Mouse (Mus musculus): ENCODE data around the gene Nktr.
A peak's percentile ranks its signal among the peaks of the same experiment; 100 is the strongest.

The Nktr gene

DNA sequence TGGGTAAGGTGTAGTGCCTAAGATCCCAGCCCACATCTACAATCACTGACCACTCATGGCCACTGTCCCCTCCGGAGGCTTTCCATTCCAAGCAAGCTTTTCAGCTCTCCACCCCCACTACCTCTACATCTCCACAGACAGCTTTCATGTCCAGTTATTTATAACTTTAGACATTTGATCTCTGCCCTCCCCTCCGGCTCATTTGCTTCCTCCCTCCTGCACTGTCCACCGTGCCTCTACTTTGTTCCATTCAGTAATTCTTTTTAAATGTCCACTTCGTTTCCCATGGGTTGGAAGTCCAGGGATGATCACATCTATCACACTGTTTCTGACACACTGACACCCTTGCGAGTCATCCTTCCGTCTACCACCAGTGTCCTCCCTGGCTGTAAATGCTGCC lies 11.2 kb upstream of the Nktr start:
- no peak for DNase-seq (ENCODE audit: low spot score)

GRCm38 (mm10) chr9:121708506-121709486 lies 10.2 kb upstream of the Nktr start:
- no peak for DNase-seq (ENCODE audit: low spot score)

GRCm38 (mm10) chr9:121709898-121710583 lies 8.9 kb upstream of the Nktr start, which contains the start of gene Ss18l2:
Gene Ss18l2 (plus strand): TSS chr9:121710329.
- DNase-seq (ENCODE audit: low spot score) = peak; percentile 99

DNA sequence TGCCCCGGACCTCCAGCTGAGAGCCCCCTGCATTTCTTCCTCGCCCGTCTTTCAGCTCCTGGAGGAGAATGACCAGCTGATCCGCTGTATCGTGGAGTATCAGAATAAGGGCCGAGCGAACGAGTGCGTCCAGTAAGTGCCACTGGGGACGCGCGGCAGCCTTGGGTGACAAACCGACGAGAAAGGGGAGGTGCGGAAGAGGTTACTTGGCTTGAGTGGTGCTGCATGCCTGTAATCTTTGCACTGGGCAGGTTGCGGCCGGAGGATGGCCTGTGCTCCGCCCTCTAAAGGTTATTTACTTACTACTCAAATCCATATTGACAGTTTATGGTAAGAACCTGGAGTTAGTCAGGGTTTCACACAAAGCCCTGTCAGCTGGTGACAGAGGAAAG lies 8.4 kb upstream of the Nktr start:
- peak; percentile 56 for DNase-seq (ENCODE audit: low spot score)

GRCm38 (mm10) chr9:121717048-121717447 lies 1.9 kb upstream of the Nktr start:
- no peak for DNase-seq (ENCODE audit: low spot score)

GRCm38 (mm10) chr9:121718070-121718705 lies 781 bp upstream of the Nktr start:
- DNase-seq (ENCODE audit: low spot score) = peak; percentile 24

DNA sequence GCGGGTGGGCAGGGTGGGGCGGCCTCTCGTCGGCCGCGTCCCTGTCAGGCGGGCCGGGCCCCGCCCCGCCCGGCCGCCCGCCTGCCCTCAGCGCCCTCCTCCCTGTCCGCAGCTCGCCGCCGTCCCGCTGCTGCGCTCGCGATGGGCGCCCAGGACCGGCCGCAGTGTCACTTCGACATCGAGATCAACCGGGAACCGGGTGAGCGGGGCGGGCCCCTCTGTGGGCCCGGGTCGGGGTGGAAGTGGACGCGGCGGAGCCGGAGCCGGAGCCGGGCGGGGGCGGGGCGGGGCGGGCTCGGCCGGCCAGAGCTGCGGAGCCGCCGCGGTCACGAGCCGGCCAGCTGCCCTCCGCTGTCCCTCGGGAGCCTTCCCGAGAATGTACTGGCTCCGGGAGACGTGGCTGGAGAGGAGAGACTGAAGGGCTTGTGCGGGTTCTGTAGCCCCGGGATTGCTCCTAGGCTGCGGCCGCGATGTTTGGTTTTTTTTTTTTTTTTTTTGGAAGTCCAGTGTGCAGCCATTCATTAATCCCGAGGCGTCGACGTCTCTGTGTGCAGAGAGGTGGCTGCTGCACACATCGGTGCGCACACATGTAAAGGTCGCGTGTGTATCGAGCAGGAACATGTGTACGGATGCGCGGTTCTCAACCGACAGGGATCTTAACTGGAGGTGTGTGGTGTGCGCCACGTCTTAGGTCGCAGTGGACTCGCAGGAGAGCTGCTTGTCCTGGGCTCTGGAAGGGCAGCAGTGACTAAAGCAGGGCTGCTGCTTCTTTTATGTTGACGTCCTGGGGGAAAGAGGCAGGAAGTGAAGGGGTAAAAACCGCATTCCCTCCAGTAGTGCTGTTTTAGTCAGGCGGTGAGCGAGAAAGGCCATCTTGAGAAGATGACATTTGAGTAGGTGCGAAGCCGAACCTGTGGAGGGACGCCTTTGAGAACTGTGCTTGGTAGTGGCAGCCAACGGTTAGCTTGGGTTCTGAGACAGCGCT lies 670 bp downstream of the Nktr start:
- DNase-seq (ENCODE audit: low spot score) = peak; percentile 56

GRCm38 (mm10) chr9:121740490-121740889 lies 21.5 kb downstream of the Nktr start:
- no peak for DNase-seq (ENCODE audit: low spot score)

- DNase-seq (ENCODE audit: low spot score) = no peak
Observed at GRCm38 (mm10) chr9:121741168-121741567, 22.2 kb downstream of the Nktr start.

- DNase-seq (ENCODE audit: low spot score) = no peak
Observed at GRCm38 (mm10) chr9:121744051-121744450, 25.1 kb downstream of the Nktr start.

DNA sequence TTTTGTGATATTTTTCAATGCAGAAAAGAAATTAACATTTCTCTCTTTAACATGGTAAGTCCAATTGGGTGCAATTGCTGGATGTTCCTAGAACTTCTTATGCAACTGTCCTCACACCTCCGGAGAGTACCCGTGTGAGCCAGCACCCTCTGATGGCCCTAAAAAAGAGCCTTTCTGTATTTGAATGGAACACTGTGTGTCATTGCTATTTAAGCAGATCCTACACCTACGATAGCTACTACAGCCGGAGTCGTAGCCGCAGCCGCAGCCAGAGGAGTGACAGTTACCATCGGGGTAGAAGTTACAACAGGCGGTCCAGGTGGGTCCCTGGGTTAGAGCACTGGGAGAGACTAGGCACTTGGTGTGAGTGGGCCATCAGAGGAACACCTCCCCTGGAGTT lies 33.8 kb downstream of the Nktr start:
- no peak for DNase-seq (ENCODE audit: low spot score)

GRCm38 (mm10) chr9:121754624-121755023 lies 35.7 kb downstream of the Nktr start:
- DNase-seq (ENCODE audit: low spot score) = no peak

GRCm38 (mm10) chr9:121756785-121757184 lies 37.8 kb downstream of the Nktr start:
- no peak for DNase-seq (ENCODE audit: low spot score)

DNA sequence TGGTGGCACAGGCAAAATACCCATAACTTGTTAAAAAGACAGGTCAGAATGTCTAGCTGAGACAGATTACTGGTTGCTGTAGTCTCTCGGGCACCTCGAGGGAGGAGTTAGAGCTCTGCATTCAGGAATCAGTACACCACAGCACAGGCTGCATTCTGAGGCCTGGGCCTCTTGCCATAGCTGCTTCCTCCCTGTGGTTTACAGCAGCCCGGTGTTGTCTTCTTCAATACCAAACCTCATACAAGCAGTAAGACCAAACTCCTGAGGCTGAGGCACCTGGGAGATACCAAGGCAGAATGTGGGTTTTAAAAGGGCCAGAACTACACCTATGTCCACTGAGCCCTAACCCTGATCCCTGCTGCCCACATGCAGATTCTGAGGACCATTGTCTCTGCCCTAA lies 38.5 kb downstream of the Nktr start:
- DNase-seq (ENCODE audit: low spot score) = peak; percentile 45

DNA sequence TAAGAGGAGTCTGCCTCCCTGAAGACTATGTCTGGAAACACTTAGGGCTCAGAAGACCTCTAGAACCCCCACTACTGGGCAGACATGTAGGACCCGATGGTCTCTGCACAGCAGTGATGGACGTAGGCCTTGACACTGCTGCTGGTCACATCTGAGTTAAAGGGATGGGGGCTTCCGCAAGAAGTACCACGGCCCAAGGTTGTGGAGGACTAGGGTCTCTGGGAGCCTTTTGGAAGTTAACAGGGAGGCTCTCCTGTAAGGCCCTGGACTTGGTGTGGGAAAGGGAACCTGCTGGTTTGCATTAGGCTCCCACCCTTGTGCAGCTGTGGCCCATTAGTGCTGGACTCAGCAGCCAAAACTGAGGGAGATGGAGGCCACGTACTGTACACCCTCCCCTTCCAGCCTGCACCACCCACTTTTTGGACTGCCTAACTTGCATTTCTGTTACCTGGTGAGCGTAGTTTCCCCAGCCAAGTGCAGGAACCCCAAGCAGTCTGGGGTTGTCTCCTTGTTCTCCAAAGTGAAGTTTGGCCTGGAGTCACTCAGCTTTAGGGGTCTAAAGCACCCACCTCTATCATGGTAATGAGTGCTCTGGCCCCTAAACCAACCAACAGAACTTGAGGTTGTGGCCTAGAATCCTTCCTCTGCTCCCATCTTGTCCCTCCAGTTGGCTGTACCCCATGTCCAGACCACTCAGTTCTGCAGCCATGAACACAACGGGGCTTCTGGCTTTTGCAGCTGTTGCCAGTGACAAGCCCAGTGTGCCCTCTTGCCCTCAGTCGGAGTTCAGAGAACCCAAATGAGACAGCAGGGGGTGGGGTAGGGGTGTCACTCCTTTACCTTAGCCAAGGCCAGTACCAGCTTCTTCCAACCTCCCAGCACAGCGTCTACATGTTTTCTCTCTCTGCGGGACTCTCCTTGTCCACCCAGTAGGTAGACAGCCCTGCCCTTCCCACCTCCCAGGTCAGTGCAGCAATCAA lies 39.2 kb downstream of the Nktr start:
- peak; percentile 23 for DNase-seq (ENCODE audit: low spot score)

DNA sequence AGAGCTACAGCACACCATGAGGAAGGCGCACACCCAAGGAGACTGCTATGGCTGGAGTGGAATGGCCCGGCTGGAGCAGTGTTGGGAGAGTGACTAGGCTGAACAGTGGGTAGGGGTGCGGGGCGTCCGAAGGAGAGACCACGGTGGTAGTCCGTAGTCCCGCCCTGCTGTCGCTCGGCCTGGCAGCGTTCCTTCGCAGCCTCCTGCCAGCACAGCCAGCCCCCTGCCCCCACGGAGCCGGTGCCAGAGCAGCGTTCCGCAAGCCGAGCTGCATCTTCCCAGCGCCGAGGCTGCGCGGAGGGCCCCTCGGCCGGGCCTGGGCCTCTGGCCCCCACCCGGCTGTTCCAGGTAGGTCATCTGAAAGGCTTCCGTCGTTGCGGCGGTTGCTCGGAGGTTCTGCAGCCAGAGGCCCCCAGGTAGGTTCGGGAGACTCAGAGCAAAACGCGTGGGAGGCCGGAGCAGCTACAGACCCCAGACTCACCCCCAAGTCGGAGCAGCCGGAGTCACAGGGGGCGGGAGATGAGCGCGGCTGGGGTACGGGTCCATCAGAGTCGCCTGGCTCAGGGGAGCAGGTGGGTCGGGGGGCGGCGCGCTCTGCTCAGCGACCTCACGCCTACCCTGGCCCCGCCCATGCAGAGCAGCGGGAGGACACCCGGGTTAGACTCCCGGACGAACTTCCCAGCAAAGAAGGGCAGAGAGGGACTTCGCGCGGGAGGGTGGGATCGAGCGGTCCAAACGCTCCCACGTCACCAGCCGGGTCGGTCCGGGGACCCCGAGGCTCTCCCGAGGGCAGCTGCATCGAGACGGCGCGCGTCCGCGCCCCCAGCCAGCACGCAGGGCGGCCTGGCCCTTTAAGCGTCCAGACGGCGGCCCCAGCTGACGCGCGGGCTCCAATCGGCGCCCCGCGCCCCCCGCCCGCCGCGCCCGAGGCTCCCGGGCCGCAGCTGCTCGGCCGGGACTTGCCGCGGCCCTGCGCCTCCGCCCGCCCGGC lies 40.4 kb downstream of the Nktr start, which contains the start of gene Zfp651:
Gene Zfp651, plus strand, starts transcription at position 240 of the 991 bp plus-strand sequence.
- DNase-seq (ENCODE audit: low spot score) = peak; percentile 44

GRCm38 (mm10) chr9:121760271-121761090 lies 41.5 kb downstream of the Nktr start:
- DNase-seq (ENCODE audit: low spot score) = peak; percentile 31
